Mouse (Mus musculus): ENCODE results near the gene Zfp976. TPM values are rescaled to one million over a fixed set of nuclear protein-coding genes. Genes with fewer than 3 reads are reported as not detected.

The Zfp976 gene
- polyA plus RNA-seq, 1 experiment from 2014 or later: 2.9 TPM

Small RNA genes lying within 50 kb of the gene (microRNA-seq; reads per million reads assigned to microRNA genes)
- not detected for gene Gm24938

Other genes with a start within 250 kb of the Zfp976 start
- not detected in 2 replicates for gene 4933421I07Rik, start 194.5 kb downstream of the Zfp976 start, polyA plus RNA-seq (2016; fragmentation: Nextera tagmentation; extraction: Ambion mirVana)
- 12.7 and 16.1 TPM in 2 replicates for gene Zfp141, start 136.8 kb downstream of the Zfp976 start, polyA plus RNA-seq (2016; fragmentation: Nextera tagmentation; extraction: Ambion mirVana)
- not detected in 2 replicates for gene Gm21028, start 64.0 kb downstream of the Zfp976 start, polyA plus RNA-seq (2016; fragmentation: Nextera tagmentation; extraction: Ambion mirVana)
- 1.1 and 1.9 TPM in 2 replicates for gene Zfp977, start 50.0 kb downstream of the Zfp976 start, polyA plus RNA-seq (2016; fragmentation: Nextera tagmentation; extraction: Ambion mirVana)
- gene Zfp975, start 50.2 kb upstream of the Zfp976 start, polyA plus RNA-seq (2016; fragmentation: Nextera tagmentation; extraction: Ambion mirVana): 6.7 and 8.6 TPM in 2 replicates
- not detected in 2 replicates for gene Gm17067, start 84.4 kb upstream of the Zfp976 start, polyA plus RNA-seq (2016; fragmentation: Nextera tagmentation; extraction: Ambion mirVana)
- not detected in 2 replicates for gene Vmn2r62, start 150.9 kb upstream of the Zfp976 start, polyA plus RNA-seq (2016; fragmentation: Nextera tagmentation; extraction: Ambion mirVana)
- gene Gm2381, start 224.6 kb upstream of the Zfp976 start, polyA plus RNA-seq (2016; fragmentation: Nextera tagmentation; extraction: Ambion mirVana): not detected in 2 replicates

All from neural tube, embryonic 12.5 days (tissue).